Mouse (Mus musculus) erythroid progenitor cell, adult 5-6 weeks (primary cell): Measurements from ENCODE around the gene Nfam1. TPM values are rescaled to one million over a fixed set of nuclear protein-coding genes. Genes with fewer than 3 reads are reported as not detected.

ENCODE experiments used
- ATAC-seq: replicated peaks from 2 replicates; pipeline ENCODE4 v1.8.0; 2016; ENCODE audit warnings: moderate number of reproducible peaks, mild to moderate bottlenecking, moderate TSS enrichment, inconsistent platforms; ENCODE audit not compliant: poor library complexity, low FRiP score, severe bottlenecking
- total RNA-seq, 2 experiments: library from RNA; stranded (forward) in 1 of 2; stranded (reverse) in 1 of 2; fragments of 150-400 nt in 1 of 2; fragments of 186-747, 209-891 nt in 1 of 2; gene quantifications; 2 replicates each; pipeline versions ENCODE4 v1.2.3 to v1.2.4; 2015 to 2017; ENCODE audit warnings: low replicate concordance in 2 of 2

Gene Nfam1
- total RNA-seq, 2 experiments from 2014 or later: 16.9 to 17.2 TPM

- ATAC-seq: no peak
These were observed 30.2 kb downstream of the Nfam1 start for GRCm38 (mm10) chr15:83002665-83003548.

- no peak for ATAC-seq
These were observed 34.3 kb downstream of the Nfam1 start for GRCm38 (mm10) chr15:82998811-82999221.

- ATAC-seq: no peak
These were observed 36.7 kb downstream of the Nfam1 start for GRCm38 (mm10) chr15:82996431-82996830.

GRCm38 (mm10) chr15:82995239-82995638 is 37.9 kb downstream of the Nfam1 start:
- no peak for ATAC-seq

- ATAC-seq: no peak
These were observed 40.2 kb downstream of the Nfam1 start for GRCm38 (mm10) chr15:82992911-82993310.

- ATAC-seq: no peak
These were observed 40.9 kb downstream of the Nfam1 start for GRCm38 (mm10) chr15:82992079-82992783.

GRCm38 (mm10) chr15:82989190-82989704 is 43.9 kb downstream of the Nfam1 start:
- no peak for ATAC-seq

GRCm38 (mm10) chr15:82987732-82988112 is 45.4 kb downstream of the Nfam1 start, which contains the start of gene Tcf20:
TSS of gene Tcf20 (minus strand) at chr15:82987872.
- peak; percentile 81 for ATAC-seq

- ATAC-seq: 0 out of 2 replicates have a peak, but pooled peaks have one; percentile 22
These were observed 45.9 kb downstream of the Nfam1 start for GRCm38 (mm10) chr15:82987014-82987731.

- ATAC-seq: no peak
These were observed 48.5 kb downstream of the Nfam1 start for GRCm38 (mm10) chr15:82984574-82984973.

- no peak for ATAC-seq
These were observed 49.0 kb downstream of the Nfam1 start for GRCm38 (mm10) chr15:82984097-82984496.

GRCm38 (mm10) chr15:82983416-82984026 is 49.6 kb downstream of the Nfam1 start:
- ATAC-seq: no peak

- ATAC-seq: no peak
These were observed 50.2 kb downstream of the Nfam1 start for GRCm38 (mm10) chr15:82982724-82983415.

GRCm38 (mm10) chr15:82981676-82982520 is 51.2 kb downstream of the Nfam1 start:
- no peak for ATAC-seq

GRCm38 (mm10) chr15:82979531-82979930 is 53.6 kb downstream of the Nfam1 start:
- no peak for ATAC-seq

GRCm38 (mm10) chr15:82974471-82974870 is 58.6 kb downstream of the Nfam1 start:
- ATAC-seq: no peak

- ATAC-seq: no peak
These were observed 63.8 kb downstream of the Nfam1 start for GRCm38 (mm10) chr15:82969206-82969721.

- ATAC-seq: no peak
These were observed 64.7 kb downstream of the Nfam1 start for GRCm38 (mm10) chr15:82968449-82968848.
